Mouse (Mus musculus) cerebellum, adult 9-10 months (tissue): ENCODE results near the gene Apba2.

ENCODE experiments used
- DNase-seq: peaks from one replicate; pipeline ENCODE4 v3.0.0; 2022

Gene Apba2

GRCm38 (mm10) chr7:64531297-64531696 lies 29.8 kb downstream of the Apba2 start:
- DNase-seq = no peak

GRCm38 (mm10) chr7:64533374-64533773 lies 31.9 kb downstream of the Apba2 start:
- DNase-seq = no peak

GRCm38 (mm10) chr7:64535269-64535668 lies 33.8 kb downstream of the Apba2 start:
- peak; percentile 67 for DNase-seq

GRCm38 (mm10) chr7:64539450-64540148 lies 38.1 kb downstream of the Apba2 start:
- no peak for DNase-seq

GRCm38 (mm10) chr7:64546801-64547200 lies 45.3 kb downstream of the Apba2 start:
- DNase-seq = no peak

- DNase-seq = no peak
Observed at GRCm38 (mm10) chr7:64550856-64551255, 49.4 kb downstream of the Apba2 start.

GRCm38 (mm10) chr7:64552523-64553190 lies 51.2 kb downstream of the Apba2 start:
- no peak for DNase-seq

- no peak for DNase-seq
Observed at GRCm38 (mm10) chr7:64561711-64562498, 60.4 kb downstream of the Apba2 start.

- no peak for DNase-seq
Observed at GRCm38 (mm10) chr7:64564891-64565571, 63.5 kb downstream of the Apba2 start.

- no peak for DNase-seq
Observed at GRCm38 (mm10) chr7:64566371-64567243, 65.1 kb downstream of the Apba2 start.

- DNase-seq = peak; percentile 86
Observed at GRCm38 (mm10) chr7:64568722-64569121, 67.2 kb downstream of the Apba2 start.

- no peak for DNase-seq
Observed at GRCm38 (mm10) chr7:64569676-64570075, 68.2 kb downstream of the Apba2 start.

- no peak for DNase-seq
Observed at GRCm38 (mm10) chr7:64570914-64571313, 69.4 kb downstream of the Apba2 start.

- DNase-seq = peak; percentile 12
Observed at GRCm38 (mm10) chr7:64574144-64574543, 72.6 kb downstream of the Apba2 start.

- DNase-seq = peak; percentile 24
Observed at GRCm38 (mm10) chr7:64576519-64576951, 75.0 kb downstream of the Apba2 start.

- DNase-seq = peak; percentile 69
Observed at GRCm38 (mm10) chr7:64578176-64578575, 76.7 kb downstream of the Apba2 start.

- DNase-seq = peak; percentile 27
Observed at GRCm38 (mm10) chr7:64579887-64580286, 78.4 kb downstream of the Apba2 start.

GRCm38 (mm10) chr7:64580293-64580692 lies 78.8 kb downstream of the Apba2 start:
- peak; percentile 49 for DNase-seq

- no peak for DNase-seq
Observed at GRCm38 (mm10) chr7:64582358-64582757, 80.9 kb downstream of the Apba2 start.

GRCm38 (mm10) chr7:64583670-64584121 lies 82.2 kb downstream of the Apba2 start:
- DNase-seq = no peak

GRCm38 (mm10) chr7:64586133-64586532 lies 84.6 kb downstream of the Apba2 start:
- DNase-seq = no peak

GRCm38 (mm10) chr7:64586571-64586970 lies 85.1 kb downstream of the Apba2 start:
- DNase-seq = no peak
